In genomic region chr2:13575287-13575801, GRCm38 (mm10) we compare ENCODE assay signal across 8 mouse cellular contexts. TPM values are rescaled to one million over a fixed set of nuclear protein-coding genes. Genes with fewer than 3 reads are reported as not detected.
DNase-seq lines count a peak whose midpoint lies in the region; ATAC-seq and TF ChIP-seq lines count a peak whose summit lies in the region.

No protein-coding gene starts in this region.

- H3K4me2 ChIP-seq in heart, embryonic 14.5 days (ENCODE audit: low read length): peak overlapping the region; percentile 66
- peak overlapping the region; percentile 76 for H3K4me2 ChIP-seq in kidney, postnatal 0 days (ENCODE audit: low read length)

- no peak for TF ChIP-seq CTCF in embryonic fibroblast, embryonic 13.5 days (IDR thresholded peaks at IDR 0.05; ENCODE audit: borderline replicate concordance, insufficient read depth, low read length)
- peak; percentile 81 for TF ChIP-seq CTCF in kidney, postnatal 0 days (IDR thresholded peaks at IDR 0.05; ENCODE audit: low read depth)
- TF ChIP-seq CTCF in liver, adult 2 months (IDR thresholded peaks at IDR 0.05; ENCODE audit: low read depth, low read length): peak; percentile 64

- peak overlapping the region; percentile 91 for H3K27ac ChIP-seq in embryonic fibroblast, embryonic 13.5 days (ENCODE audit: insufficient read depth, low read length)
- peak overlapping the region; percentile 98 to 99 for H3K27ac ChIP-seq in heart, embryonic 14.5 days (replicated peaks in 1 of 2; ENCODE audit: control insufficient read depth in 1 of 2, insufficient read depth in 1 of 2, low read depth in 2 of 2, low read length in 2 of 2)
- peak overlapping the region; percentile 97 for H3K27ac ChIP-seq in kidney, postnatal 0 days
- no peak overlapping the region for H3K27ac ChIP-seq in liver, adult 2 months (replicated peaks; ENCODE audit: insufficient read depth, low read depth, low read length)

- WGBS in heart, embryonic 14.5 days: under 1% methylated on average over 13 of the region's 13 CpGs
- under 1% methylated on average over 13 of the region's 13 CpGs for WGBS in kidney, postnatal 0 days
- 1% methylated on average over 13 of the region's 13 CpGs for WGBS in liver, adult 2 months

- peak; percentile 80 for TF ChIP-seq POLR2A in embryonic fibroblast, embryonic 13.5 days (IDR thresholded peaks at IDR 0.05; ENCODE audit: low read depth, low read length)
- TF ChIP-seq POLR2A in liver, adult 2 months (IDR thresholded peaks at IDR 0.05; ENCODE audit: extremely low read depth, insufficient read depth, low read length): no peak

- no peaks in the 10 kb centered on the region for H3K4me1 ChIP-seq in embryonic fibroblast, embryonic 13.5 days (ENCODE audit: control insufficient read depth, insufficient read depth, low read length)
- peaks cover 12 to 19% of the 10 kb centered on the region in 2 experiments for H3K4me1 ChIP-seq in heart, embryonic 14.5 days (ENCODE audit: control insufficient read depth in 2 of 2, insufficient read depth in 2 of 2, low read length in 2 of 2)
- 0 out of 2 replicates have a peak, but pooled peaks cover 11% of the 10 kb centered on the region for H3K4me1 ChIP-seq in kidney, postnatal 0 days (replicated peaks; ENCODE audit: insufficient read depth, low read length)
- peaks cover 3% of the 10 kb centered on the region; the same call in 1 of the 2 replicates for H3K4me1 ChIP-seq in liver, adult 2 months (ENCODE audit: control insufficient read depth, insufficient read depth, low read length)

- no peaks in the 10 kb centered on the region for H3K27me3 ChIP-seq in heart, embryonic 14.5 days (ENCODE audit: control insufficient read depth, insufficient read depth, low read length)
- no peaks in the 10 kb centered on the region for H3K27me3 ChIP-seq in kidney, postnatal 0 days (ENCODE audit: insufficient read depth, low read length)
- 0 out of 2 replicates have a peak, but pooled peaks cover 2% of the 10 kb centered on the region for H3K27me3 ChIP-seq in liver, adult 2 months (ENCODE audit: control insufficient read depth, insufficient read depth, low read length)

- no peak for ATAC-seq in heart, embryonic 14.5 days (ENCODE audit: insufficient number of reproducible peaks, insufficient read depth, low FRiP score, low read depth)
- no peak for ATAC-seq in kidney, postnatal 0 days (replicated peaks; ENCODE audit: low FRiP score, low read depth)

- H3K36me3 ChIP-seq in heart, embryonic 14.5 days (ENCODE audit: control insufficient read depth, insufficient read depth, low read length): peaks cover 45% of the 10 kb centered on the region
- peaks cover 11% of the 10 kb centered on the region; the same call in 1 of the 2 replicates for H3K36me3 ChIP-seq in kidney, postnatal 0 days (ENCODE audit: insufficient read depth, low read length)
- peaks cover 2% of the 10 kb centered on the region; the same call in 1 of the 2 replicates for H3K36me3 ChIP-seq in liver, adult 2 months (ENCODE audit: control insufficient read depth, insufficient read depth, low read length)

- peak overlapping the region; percentile 97 for H3K9ac ChIP-seq in heart, embryonic 14.5 days (ENCODE audit: low read length)
- H3K9ac ChIP-seq in kidney, postnatal 0 days (ENCODE audit: low read depth, low read length): peak overlapping the region; percentile 74
- H3K9ac ChIP-seq in liver, adult 2 months (ENCODE audit: low read depth, low read length): peak overlapping the region; percentile 43; the same call in 1 of the 2 replicates

- H3K9me3 ChIP-seq in heart, embryonic 14.5 days (ENCODE audit: control insufficient read depth, low read length): no peaks in the 10 kb centered on the region
- no peaks in the 10 kb centered on the region for H3K9me3 ChIP-seq in kidney, postnatal 0 days (replicated peaks; ENCODE audit: low read length)

- peak; percentile 83 for DNase-seq in A20 (ENCODE audit: low read depth, low spot score)
- peak; percentile 82 for DNase-seq in adrenal gland, postnatal 25 days
- peak; percentile 94 for DNase-seq in kidney, postnatal 0 days (ENCODE audit: low spot score)
- peak; percentile 45 for DNase-seq in liver, adult 2 months (ENCODE audit: extremely low read depth, low read depth, low spot score)
- DNase-seq in monocyte, adult 2 months (ENCODE audit: low read depth in 1 of 2, low spot score in 2 of 2): peak; percentile 60 to 75
- DNase-seq in spleen, postnatal 36 days (ENCODE audit: low spot score in 2 of 2): peak; percentile 86 to 89

- no peaks in the 10 kb centered on the region for H3K79me2 ChIP-seq in liver, adult 2 months (ENCODE audit: control insufficient read depth, insufficient read depth, low read length)

- H3K4me3 ChIP-seq in embryonic fibroblast, embryonic 13.5 days (ENCODE audit: insufficient read depth, low read length): peak overlapping the region; percentile 94
- H3K4me3 ChIP-seq in heart, embryonic 14.5 days (ENCODE audit: control insufficient read depth in 1 of 2, insufficient read depth in 1 of 2, low read depth in 1 of 2, low read length in 2 of 2): peak overlapping the region; percentile 88 to 94
- H3K4me3 ChIP-seq in kidney, postnatal 0 days (replicated peaks; ENCODE audit: low read depth, low read length): peak overlapping the region; percentile 61
- H3K4me3 ChIP-seq in liver, adult 2 months (ENCODE audit: insufficient read depth, low read depth, low read length): peak overlapping the region; percentile 67

RNA-seq across cellular contexts. Expression of gene Vim, which starts 1.6 kb away (rescaled TPM):
- total RNA-seq in adrenal gland, postnatal 25 days (2021): 122 and 146 TPM in 2 replicates
- 3,430 and 4,672 TPM in 2 replicates for polyA plus RNA-seq in embryonic fibroblast, embryonic 13.5 days (2011; ENCODE audit: insufficient read length, low read depth, missing spikeins)
- polyA plus RNA-seq in heart, embryonic 14.5 days (2014; fragmentation: Nextera tagmentation; extraction: Ambion mirVana): 998 and 1,081 TPM in 2 replicates
- polyA plus RNA-seq in kidney, postnatal 0 days (2015; fragmentation: Nextera tagmentation; extraction: Ambion mirVana): 414 and 447 TPM in 2 replicates
- total RNA-seq in liver, adult 2 months (2014; rRNA removed): 18.4 and 23.3 TPM in 2 replicates
- polyA plus RNA-seq in liver, adult 2 months (2012; rRNA removed): 25.4 and 34.6 TPM in 2 replicates

RNA-seq across cellular contexts. Expression of gene Trdmt1, which starts 30.9 kb away (rescaled TPM):
- total RNA-seq in adrenal gland, postnatal 25 days (2021): 4.9 and 7.7 TPM in 2 replicates
- polyA plus RNA-seq in embryonic fibroblast, embryonic 13.5 days (2011; ENCODE audit: insufficient read length, low read depth, missing spikeins): 7.9 and 14.3 TPM in 2 replicates
- polyA plus RNA-seq in heart, embryonic 14.5 days (2014; fragmentation: Nextera tagmentation; extraction: Ambion mirVana): 10.0 and 11.8 TPM in 2 replicates
- 12.6 and 14.0 TPM in 2 replicates for polyA plus RNA-seq in kidney, postnatal 0 days (2015; fragmentation: Nextera tagmentation; extraction: Ambion mirVana)
- total RNA-seq in liver, adult 2 months (2014; rRNA removed): 2.7 and 3.9 TPM in 2 replicates
- polyA plus RNA-seq in liver, adult 2 months (2012; rRNA removed): 0.68 and 0.83 TPM in 2 replicates

Comparison
In these comparisons a context has a peak if more than half of its experiments do, and no peak if none do; other contexts are left out.
1. H3K9ac ChIP-seq: peak in every context shown above with its lines; median percentile 97 in heart, embryonic 14.5 days; 74 in kidney, postnatal 0 days; 43 in liver, adult 2 months.
2. RNA of gene Vim, which starts 1.6 kb away (polyA plus RNA-seq): 3,430 to 4,672 TPM in embryonic fibroblast, embryonic 13.5 days, 998 to 1,081 TPM in heart, embryonic 14.5 days and 414 to 447 TPM in kidney, postnatal 0 days; 25.4 to 34.6 TPM in liver, adult 2 months; every median in the first group is over 10 times any median in the second.
3. Peak in every context shown above with its lines, with median percentiles within 50 percentile points of each other: DNase-seq and H3K4me3 ChIP-seq.